Mouse (Mus musculus): ENCODE data around the gene Nsun5. TPM values are rescaled to one million over a fixed set of nuclear protein-coding genes. Genes with fewer than 3 reads are reported as not detected.

Gene Nsun5
- total RNA-seq (2023) = 10 to 100 TPM; 11.2 to 11.8 TPM

GRCm38 (mm10) chr5:135369787-135370654 lies at the start of gene Nsun5:
Gene Nsun5, plus strand, starts transcription at chr5:135369953.

GRCm38 (mm10) chr5:135349862-135350261 lies 19.9 kb upstream of the Nsun5 start, which contains the start of gene Fkbp6:
Gene Fkbp6, minus strand, starts transcription at chr5:135350044.

GRCm38 (mm10) chr5:135352995-135353394 lies 16.8 kb upstream of the Nsun5 start, which contains the start of gene Trim50:
Gene Trim50, plus strand, starts transcription at chr5:135353295.

DNA sequence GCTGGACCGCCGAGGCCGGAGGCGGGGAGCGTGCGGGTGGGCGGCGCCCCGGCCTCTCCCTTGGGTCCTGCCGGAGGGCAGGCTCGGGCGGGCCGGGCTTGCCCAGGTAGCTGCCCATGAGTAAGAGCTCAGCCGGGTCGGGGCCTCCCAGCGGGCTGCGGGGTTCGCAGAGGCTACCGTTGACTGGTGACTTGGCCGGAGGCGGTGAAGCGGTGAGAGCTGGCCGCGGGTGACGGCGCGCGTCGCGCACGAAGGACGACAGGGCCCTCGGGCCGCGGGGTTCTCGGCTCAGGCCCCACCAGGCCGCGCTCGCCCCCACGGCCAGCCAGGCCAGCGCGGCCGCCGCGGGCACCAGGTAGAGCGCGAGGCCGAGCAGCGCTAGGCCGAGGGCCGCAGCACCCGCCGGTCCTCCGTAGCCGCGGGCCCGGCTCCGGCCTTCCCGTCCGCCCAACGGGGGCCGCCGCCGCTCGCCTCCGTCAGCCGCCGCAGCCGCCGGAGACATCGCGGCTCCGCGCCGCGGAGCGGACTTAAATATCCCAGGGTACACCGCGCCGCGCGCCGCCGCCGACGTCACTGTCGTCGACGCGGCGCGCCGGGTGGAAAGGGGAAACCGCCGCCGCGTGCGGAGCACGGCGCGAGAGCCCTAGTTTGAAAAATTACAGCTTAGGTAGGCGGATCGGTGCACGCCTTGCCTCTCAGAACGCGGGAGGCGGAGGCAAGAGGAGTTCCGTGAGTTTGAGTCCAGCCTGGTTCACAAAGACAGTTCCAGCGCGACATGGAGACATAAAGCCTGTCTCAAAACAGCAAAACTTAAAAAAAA lies 24.5 kb downstream of the Nsun5 start, which contains the start of gene Pom121:
Gene Pom121 (minus strand): TSS at position 543 of the 820 bp plus-strand sequence.

Other genes with a start within 250 kb of the Nsun5 start
- gene Tbl2, start 220.3 kb upstream of the Nsun5 start, total RNA-seq (2023) = 10 to 100 TPM; 11.8 to 13.0 TPM
- 10 to 100 TPM; 40.0 to 44.2 TPM for gene Bcl7b, start 201.7 kb upstream of the Nsun5 start, total RNA-seq (2023)
- 10 to 100 TPM; 65.9 to 76.2 TPM for gene Baz1b, start 182.7 kb upstream of the Nsun5 start, total RNA-seq (2023)
- gene Fzd9, start 118.7 kb upstream of the Nsun5 start, total RNA-seq (2023) = not detected
- not detected for gene Fkbp6, start 19.9 kb upstream of the Nsun5 start, total RNA-seq (2023)
- not detected for gene Trim50, start 16.7 kb upstream of the Nsun5 start, total RNA-seq (2023)
- 10 to 100 TPM; 38.4 to 39.6 TPM for gene Pom121, start 24.6 kb downstream of the Nsun5 start, total RNA-seq (2023)
- 100 to 1,000 TPM; 203 to 210 TPM for gene Hip1, start 175.2 kb downstream of the Nsun5 start, total RNA-seq (2023)
- gene Ccl26, start 193.6 kb downstream of the Nsun5 start, total RNA-seq (2023) = not detected
- gene Ccl24, start 203.1 kb downstream of the Nsun5 start, total RNA-seq (2023) = 10 to 100 TPM; 20.6 to 33.1 TPM